Mouse (Mus musculus): Measurements from ENCODE around the gene Immp2l.

Gene Immp2l

GRCm38 (mm10) chr12:41438446-41438845 lies 414.6 kb downstream of the Immp2l start:
- no peak for DNase-seq (ENCODE audit: low spot score)

- DNase-seq (ENCODE audit: low spot score), result no peak
Observed at GRCm38 (mm10) chr12:41468374-41468991, 444.6 kb downstream of the Immp2l start.

GRCm38 (mm10) chr12:41469096-41469801 lies 445.4 kb downstream of the Immp2l start:
- DNase-seq (ENCODE audit: low spot score), result no peak

GRCm38 (mm10) chr12:41481486-41481885 lies 457.6 kb downstream of the Immp2l start:
- no peak for DNase-seq (ENCODE audit: low spot score)

- no peak for DNase-seq (ENCODE audit: low spot score)
Observed at GRCm38 (mm10) chr12:41483091-41483592, 459.3 kb downstream of the Immp2l start.

GRCm38 (mm10) chr12:41483593-41484451 lies 459.9 kb downstream of the Immp2l start:
- DNase-seq (ENCODE audit: low spot score), result no peak

GRCm38 (mm10) chr12:41484689-41485511 lies 461.0 kb downstream of the Immp2l start:
- no peak for DNase-seq (ENCODE audit: low spot score)

GRCm38 (mm10) chr12:41485512-41486215 lies 461.8 kb downstream of the Immp2l start:
- DNase-seq (ENCODE audit: low spot score), result no peak

GRCm38 (mm10) chr12:41486331-41486730 lies 462.4 kb downstream of the Immp2l start, which contains the start of gene Lrrn3:
Lrrn3 (minus strand) TSS chr12:41486431.
- DNase-seq (ENCODE audit: low spot score), result no peak

- no peak for DNase-seq (ENCODE audit: low spot score)
Observed at GRCm38 (mm10) chr12:41487005-41487404, 463.1 kb downstream of the Immp2l start.

GRCm38 (mm10) chr12:41494620-41495019 lies 470.7 kb downstream of the Immp2l start:
- no peak for DNase-seq (ENCODE audit: low spot score)

GRCm38 (mm10) chr12:41500049-41500820 lies 476.3 kb downstream of the Immp2l start:
- DNase-seq (ENCODE audit: low spot score), result no peak

- DNase-seq (ENCODE audit: low spot score), result no peak
Observed at GRCm38 (mm10) chr12:41508610-41509009, 484.7 kb downstream of the Immp2l start.

- no peak for DNase-seq (ENCODE audit: low spot score)
Observed at GRCm38 (mm10) chr12:41510588-41510987, 486.7 kb downstream of the Immp2l start.

- DNase-seq (ENCODE audit: low spot score), result no peak
Observed at GRCm38 (mm10) chr12:41518897-41519296, 495.0 kb downstream of the Immp2l start.

- DNase-seq (ENCODE audit: low spot score), result no peak
Observed at GRCm38 (mm10) chr12:41520326-41520725, 496.4 kb downstream of the Immp2l start.

- no peak for DNase-seq (ENCODE audit: low spot score)
Observed at GRCm38 (mm10) chr12:41521671-41522070, 497.8 kb downstream of the Immp2l start.

- no peak for DNase-seq (ENCODE audit: low spot score)
Observed at GRCm38 (mm10) chr12:41526688-41527087, 502.8 kb downstream of the Immp2l start.

- DNase-seq (ENCODE audit: low spot score), result no peak
Observed at GRCm38 (mm10) chr12:41528410-41528809, 504.5 kb downstream of the Immp2l start.

- no peak for DNase-seq (ENCODE audit: low spot score)
Observed at GRCm38 (mm10) chr12:41539989-41540388, 516.1 kb downstream of the Immp2l start.

Measured in spleen, adult 12 weeks (tissue).